Mouse (Mus musculus) neural tube, embryonic 14.5 days (tissue): ENCODE data around the gene Gm2888. TPM values are rescaled to one million over a fixed set of nuclear protein-coding genes. Genes with fewer than 3 reads are reported as not detected.
"Not testable (repeated sequence)": the region's sequence is repeated elsewhere in the genome, so short reads cannot be mapped to it uniquely, and the experiment has no call there.

Experiments
- ATAC-seq: fragments of 200-750 bp; cut with Nextera tagmentation; 2 replicates; pipeline ENCODE4 v1.8.0; 2017; ENCODE audit warnings: low read depth, mild to moderate bottlenecking, moderate TSS enrichment, moderate library complexity
- H3K27ac ChIP-seq: fragments of 300-500 bp; sonication (generic); 2 replicates; pipeline ENCODE4 v1.5.1; 2014; ENCODE audit warnings: low read depth, mild to moderate bottlenecking, control low read depth, low read length, moderate library complexity, mixed read lengths
- H3K27me3 ChIP-seq: fragments of 300-500 bp; sonication (generic); 2 replicates; pipeline ENCODE4 v1.6.1; 2014; ENCODE audit warnings: low read length; ENCODE audit not compliant: control insufficient read depth, insufficient read depth
- H3K36me3 ChIP-seq: fragments of 300-500 bp; sonication (generic); 2 replicates; pipeline ENCODE4 v1.6.1; 2014; ENCODE audit warnings: low read length, mixed read lengths; ENCODE audit not compliant: control insufficient read depth, insufficient read depth
- H3K4me1 ChIP-seq: fragments of 300-500 bp; sonication (generic); 2 replicates; pipeline ENCODE4 v1.6.1; 2014; ENCODE audit warnings: low read length; ENCODE audit not compliant: control insufficient read depth, insufficient read depth
- H3K4me2 ChIP-seq: fragments of 300-500 bp; sonication (generic); 2 replicates; pipeline ENCODE4 v1.6.1; 2014; ENCODE audit warnings: mild to moderate bottlenecking, low read depth, low read length, control low read depth
- H3K4me3 ChIP-seq: fragments of 300-500 bp; sonication (generic); 2 replicates; pipeline ENCODE4 v1.5.1; 2014; ENCODE audit warnings: low read depth, low read length, control low read depth, mixed read lengths
- H3K9ac ChIP-seq: fragments of 300-500 bp; sonication (generic); replicated peaks from 2 replicates; pipeline ENCODE4 v1.6.1; 2014; ENCODE audit warnings: low read depth, mild to moderate bottlenecking, control low read depth, low read length, mixed read lengths
- H3K9me3 ChIP-seq: fragments of 300-500 bp; sonication (generic); 2 replicates; pipeline ENCODE4 v1.6.1; 2016; ENCODE audit warnings: low read length; ENCODE audit not compliant: control insufficient read depth
- WGBS: fragments of 180-500 bp; shearing (Covaris S2); extraction: QIAGEN DNeasy Blood & Tissue Kit; methylation state at CpG from one replicate; pipeline ENCODE4 v1.1.7; 2014; 5-methylcytosine and 5-hydroxymethylcytosine counted together
- polyA plus RNA-seq: library from polyadenylated mRNA; unstranded; fragments of >200 nt; fragmentation: Nextera tagmentation; extraction: Ambion mirVana; gene quantifications from 2 replicates; pipeline ENCODE4 v1.2.1, GENCODE M21; 2014

Gm2888 gene
- polyA plus RNA-seq = not detected in 2 replicates

DNA sequence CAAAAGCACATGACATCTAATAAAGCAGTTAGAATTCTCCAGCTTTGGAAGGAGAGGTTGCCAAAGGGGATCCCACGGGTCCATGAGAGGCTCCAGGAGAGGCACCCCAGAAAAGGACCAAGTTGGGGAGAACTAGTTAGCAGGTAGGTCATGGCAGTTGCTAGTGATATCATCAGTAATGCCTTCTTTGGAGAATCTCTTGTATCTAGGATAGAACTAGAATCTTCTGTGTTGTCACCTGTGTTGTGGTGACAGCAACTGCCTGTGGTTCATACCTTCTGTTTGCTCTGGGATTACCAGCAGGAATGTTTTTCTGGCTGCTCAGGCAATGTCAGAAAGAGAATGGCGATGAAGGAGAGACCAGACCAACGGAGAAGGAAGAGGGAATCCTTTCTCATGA is at the start of gene Gm2888:
TSS of gene Gm2888 (plus strand) at position 301 of the 400 bp plus-strand sequence.
- not testable (repeated sequence) for H3K27me3 ChIP-seq, H3K4me3 ChIP-seq, H3K4me2 ChIP-seq, H3K9me3 ChIP-seq, H3K36me3 ChIP-seq, H3K27ac ChIP-seq, H3K9ac ChIP-seq, H3K4me1 ChIP-seq, ATAC-seq
- WGBS = 76% methylated on average over 2 of the region's 3 CpGs

- ATAC-seq = peak; percentile 92
- Histone ChIP-seq H3K4me3 (peak within 1 kb of the TSS; percentile 41), H3K4me2 (peak within 1 kb of the TSS; percentile 44), H3K9ac (peak within 1 kb of the TSS; percentile 58)
- 4% methylated on average over 19 of the region's 40 CpGs for WGBS
- not testable (repeated sequence) for H3K27ac ChIP-seq, H3K4me1 ChIP-seq, H3K36me3 ChIP-seq, H3K9me3 ChIP-seq, H3K27me3 ChIP-seq
These were observed 19.1 kb downstream of the Gm2888 start, which contains the start of gene Gm2897 for GRCm38 (mm10) chr14:3048727-3049512. Gene Gm2897, plus strand, starts transcription at chr14:3049285.

GRCm38 (mm10) chr14:3049513-3049800 is 19.7 kb downstream of the Gm2888 start:
- not testable (repeated sequence) for H3K27me3 ChIP-seq, H3K4me1 ChIP-seq, H3K36me3 ChIP-seq, H3K27ac ChIP-seq, H3K9me3 ChIP-seq, ATAC-seq
- Histone ChIP-seq H3K9ac (peak overlapping the region; percentile 58), H3K4me3 (peak overlapping the region; percentile 41), H3K4me2 (peak overlapping the region; percentile 44)
- WGBS = 0% methylated on average over 14 of the region's 20 CpGs

- H3K4me1 ChIP-seq, H3K9me3 ChIP-seq, H3K27me3 ChIP-seq, H3K4me2 ChIP-seq, ATAC-seq, H3K9ac ChIP-seq, H3K36me3 ChIP-seq, H3K27ac ChIP-seq, H3K4me3 ChIP-seq: not testable (repeated sequence)
- WGBS = 4% methylated on average over 5 of the region's 8 CpGs
These were observed 20.3 kb downstream of the Gm2888 start for GRCm38 (mm10) chr14:3050087-3050486.

Other genes starting within 250 kb of the Gm2888 start
- gene Gm2897, start 19.3 kb downstream of the Gm2888 start, polyA plus RNA-seq = 17.0 and 19.1 TPM in 2 replicates
- not detected in 2 replicates for gene Gm10340, start 104.0 kb downstream of the Gm2888 start, polyA plus RNA-seq
- gene Gm5795, start 158.3 kb downstream of the Gm2888 start, polyA plus RNA-seq = 0.29 and 0.61 TPM in 2 replicates
- 26.4 and 29.5 TPM in 2 replicates for gene D830030K20Rik, start 178.5 kb downstream of the Gm2888 start, polyA plus RNA-seq